Mouse (Mus musculus): Measurements from ENCODE around the gene Ttc16. TPM values are rescaled to one million over a fixed set of nuclear protein-coding genes. Genes with fewer than 3 reads are reported as not detected.

Ttc16 gene
- total RNA-seq, 1 experiment: 0.94 TPM

- in situ Hi-C loops (cut with MboI; ENCODE audit: low sequenced_read_pairs in 2 of 2, unreplicated experiment in 2 of 2): no loop called here
- H3K9ac ChIP-seq (ENCODE audit: insufficient read depth, low read depth, low read length, poor library complexity, severe bottlenecking): peak overlapping the region; percentile 97
- H3K27ac ChIP-seq (ENCODE audit: insufficient read depth, low read depth, low read length, poor library complexity, severe bottlenecking): peak overlapping the region; percentile 87
- H3K4me1 ChIP-seq (ENCODE audit: control insufficient read depth in 2 of 2, insufficient read depth in 2 of 2, low read length in 2 of 2, poor library complexity in 1 of 2): peaks cover 5 to 19% of the 10 kb centered on the region in 2 experiments; a peak in 3 of 4 replicates
- peak overlapping the region; percentile 95 to 99 for H3K4me3 ChIP-seq (ENCODE audit: insufficient read depth in 1 of 2, low read depth in 1 of 2, low read length in 2 of 2, poor library complexity in 1 of 2, severe bottlenecking in 1 of 2)
- no peaks in the 10 kb centered on the region for H3K9me3 ChIP-seq (ENCODE audit: control insufficient read depth, insufficient read depth, low read depth, low read length)
- no peak for DNase-seq (ENCODE audit: low read depth, low spot score)
- peaks cover 35% of the 10 kb centered on the region for H3K36me3 ChIP-seq (ENCODE audit: control insufficient read depth, insufficient read depth, low read length, poor library complexity, severe bottlenecking)
- no peak for TF ChIP-seq ZNF384 (IDR thresholded peaks at IDR 0.05; ENCODE audit: low read depth, low read length)
- no peak for TF ChIP-seq MAFK (IDR thresholded peaks at IDR 0.05; ENCODE audit: insufficient read depth, low read depth, low read length)
- TF ChIP-seq CHD2 (IDR thresholded peaks at IDR 0.05; ENCODE audit: low read depth, low read length): no peak
Observed at GRCm38 (mm10) chr2:32712108-32712551, 63.3 kb downstream of the Ttc16 start.

- H3K9me3 ChIP-seq (ENCODE audit: control insufficient read depth, insufficient read depth, low read depth, low read length): no peaks in the 10 kb centered on the region
- peaks cover 42% of the 10 kb centered on the region for H3K36me3 ChIP-seq (ENCODE audit: control insufficient read depth, insufficient read depth, low read length, poor library complexity, severe bottlenecking)
- in situ Hi-C loops (cut with MboI; ENCODE audit: low sequenced_read_pairs in 2 of 2, unreplicated experiment in 2 of 2): no loop called here
- no peak for DNase-seq (ENCODE audit: low read depth, low spot score)
- H3K9ac ChIP-seq (ENCODE audit: insufficient read depth, low read depth, low read length, poor library complexity, severe bottlenecking): peak overlapping the region; percentile 97
- peaks cover 5 to 19% of the 10 kb centered on the region in 2 experiments; a peak in 3 of 4 replicates for H3K4me1 ChIP-seq (ENCODE audit: control insufficient read depth in 2 of 2, insufficient read depth in 2 of 2, low read length in 2 of 2, poor library complexity in 1 of 2)
- H3K27ac ChIP-seq (ENCODE audit: insufficient read depth, low read depth, low read length, poor library complexity, severe bottlenecking): peak overlapping the region; percentile 87
- H3K4me3 ChIP-seq (ENCODE audit: insufficient read depth in 1 of 2, low read depth in 1 of 2, low read length in 2 of 2, poor library complexity in 1 of 2, severe bottlenecking in 1 of 2): peak overlapping the region; percentile 95 to 99
- TF ChIP-seq ZNF384 (IDR thresholded peaks at IDR 0.05; ENCODE audit: low read depth, low read length) (no peak), ZC3H11A (IDR thresholded peaks at IDR 0.05; ENCODE audit: borderline replicate concordance, low read depth, low read length) (no peak), HCFC1 (IDR thresholded peaks at IDR 0.05; ENCODE audit: borderline replicate concordance, insufficient read depth, low read length) (no peak), MAFK (IDR thresholded peaks at IDR 0.05; ENCODE audit: insufficient read depth, low read depth, low read length) (no peak), CHD2 (IDR thresholded peaks at IDR 0.05; ENCODE audit: low read depth, low read length) (no peak)
Observed at GRCm38 (mm10) chr2:32711301-32712056, 64.0 kb downstream of the Ttc16 start.

DNA sequence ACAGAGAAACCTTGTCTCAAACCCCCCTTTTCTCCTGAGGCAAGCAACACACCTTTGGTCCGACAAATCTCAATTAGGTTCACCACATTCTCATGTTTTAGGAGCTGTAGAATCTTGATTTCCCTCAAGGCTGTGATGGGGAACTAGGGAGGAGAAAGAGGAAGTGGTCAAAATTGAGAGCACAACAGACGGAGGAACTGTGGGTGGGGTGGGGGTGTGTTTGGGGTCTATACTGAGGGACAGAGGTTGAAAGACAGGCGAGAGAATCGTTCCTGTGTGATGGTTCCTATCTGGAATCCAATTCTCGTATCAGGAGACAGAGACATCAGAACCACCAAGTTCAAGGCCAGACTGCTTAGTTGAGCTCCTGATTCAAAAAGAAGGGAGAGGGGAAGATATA, 65.0 kb downstream of the Ttc16 start:
- Histone ChIP-seq H3K4me1 (ENCODE audit: control insufficient read depth in 2 of 2, insufficient read depth in 2 of 2, low read length in 2 of 2, poor library complexity in 1 of 2) (peaks cover 5 to 19% of the 10 kb centered on the region in 2 experiments; a peak in 3 of 4 replicates), H3K9me3 (ENCODE audit: control insufficient read depth, insufficient read depth, low read depth, low read length) (no peaks in the 10 kb centered on the region), H3K9ac (ENCODE audit: insufficient read depth, low read depth, low read length, poor library complexity, severe bottlenecking) (no peak overlapping the region), H3K27ac (ENCODE audit: insufficient read depth, low read depth, low read length, poor library complexity, severe bottlenecking) (no peak overlapping the region), H3K4me3 (ENCODE audit: insufficient read depth in 1 of 2, low read depth in 1 of 2, low read length in 2 of 2, poor library complexity in 1 of 2, severe bottlenecking in 1 of 2) (no peak overlapping the region), H3K36me3 (ENCODE audit: control insufficient read depth, insufficient read depth, low read length, poor library complexity, severe bottlenecking) (peaks cover 49% of the 10 kb centered on the region)
- in situ Hi-C loops (cut with MboI; ENCODE audit: low sequenced_read_pairs in 2 of 2, unreplicated experiment in 2 of 2): no loop called here
- no peak for DNase-seq (ENCODE audit: low read depth, low spot score)
- no peak for TF ChIP-seq CHD2 (IDR thresholded peaks at IDR 0.05; ENCODE audit: low read depth, low read length)
- TF ChIP-seq HCFC1 (IDR thresholded peaks at IDR 0.05; ENCODE audit: borderline replicate concordance, insufficient read depth, low read length): no peak
- TF ChIP-seq ZNF384 (IDR thresholded peaks at IDR 0.05; ENCODE audit: low read depth, low read length): no peak
- TF ChIP-seq MAFK (IDR thresholded peaks at IDR 0.05; ENCODE audit: insufficient read depth, low read depth, low read length): no peak
- TF ChIP-seq ZC3H11A (IDR thresholded peaks at IDR 0.05; ENCODE audit: borderline replicate concordance, low read depth, low read length): no peak

DNA sequence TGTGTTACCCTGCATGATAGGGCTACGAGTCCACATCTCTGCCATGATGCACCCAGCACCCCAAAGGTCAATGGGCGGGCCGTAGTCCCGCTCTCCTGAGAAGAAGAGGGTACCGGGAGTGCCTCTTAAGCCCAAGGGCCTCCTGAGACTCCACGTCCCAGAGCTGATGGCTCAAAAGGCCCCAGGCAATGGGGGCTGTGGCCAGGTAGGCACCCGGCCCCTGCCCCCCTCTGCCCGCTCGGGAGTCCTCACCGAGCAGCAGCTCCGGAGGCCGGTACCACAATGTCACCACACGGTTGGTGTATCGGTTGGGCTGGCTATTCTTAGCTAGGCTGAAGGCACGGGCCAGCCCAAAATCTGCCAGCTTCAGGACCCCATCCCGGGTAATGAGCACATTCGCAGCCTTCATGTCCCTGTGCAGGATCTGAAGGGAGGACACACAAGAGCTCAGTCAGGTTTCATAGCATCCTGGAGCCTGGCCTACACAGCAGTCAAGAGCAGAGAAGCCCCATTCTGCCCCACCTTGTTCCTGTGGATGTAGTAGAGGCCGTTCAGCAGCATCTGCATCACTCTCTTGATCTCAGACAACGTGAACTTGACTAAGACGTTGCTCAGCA, 65.8 kb downstream of the Ttc16 start:
- Histone ChIP-seq H3K27ac (ENCODE audit: insufficient read depth, low read depth, low read length, poor library complexity, severe bottlenecking) (no peak overlapping the region), H3K9me3 (ENCODE audit: control insufficient read depth, insufficient read depth, low read depth, low read length) (no peaks in the 10 kb centered on the region), H3K9ac (ENCODE audit: insufficient read depth, low read depth, low read length, poor library complexity, severe bottlenecking) (no peak overlapping the region), H3K4me1 (ENCODE audit: control insufficient read depth in 2 of 2, insufficient read depth in 2 of 2, low read length in 2 of 2, poor library complexity in 1 of 2) (peaks cover 5 to 15% of the 10 kb centered on the region in 2 experiments; a peak in 3 of 4 replicates), H3K36me3 (ENCODE audit: control insufficient read depth, insufficient read depth, low read length, poor library complexity, severe bottlenecking) (peaks cover 56% of the 10 kb centered on the region), H3K4me3 (ENCODE audit: insufficient read depth in 1 of 2, low read depth in 1 of 2, low read length in 2 of 2, poor library complexity in 1 of 2, severe bottlenecking in 1 of 2) (no peak overlapping the region)
- no peak for DNase-seq (ENCODE audit: low read depth, low spot score)
- in situ Hi-C loops (cut with MboI; ENCODE audit: low sequenced_read_pairs in 2 of 2, unreplicated experiment in 2 of 2): no loop called here
- TF ChIP-seq MAFK (IDR thresholded peaks at IDR 0.05; ENCODE audit: insufficient read depth, low read depth, low read length) (no peak), ZNF384 (IDR thresholded peaks at IDR 0.05; ENCODE audit: low read depth, low read length) (no peak), CHD2 (IDR thresholded peaks at IDR 0.05; ENCODE audit: low read depth, low read length) (no peak), ZC3H11A (IDR thresholded peaks at IDR 0.05; ENCODE audit: borderline replicate concordance, low read depth, low read length) (no peak), HCFC1 (IDR thresholded peaks at IDR 0.05; ENCODE audit: borderline replicate concordance, insufficient read depth, low read length) (no peak)

Measured in ES-E14 (cell line).